Mouse (Mus musculus): ENCODE results near the gene Rarg. TPM values are rescaled to one million over a fixed set of nuclear protein-coding genes. Genes with fewer than 3 reads are reported as not detected.
"Not testable (repeated sequence)": the region's sequence is repeated elsewhere in the genome, so short reads cannot be mapped to it uniquely, and the experiment has no call there.

Gene Rarg
- total and polyA plus RNA-seq, 3 experiments, result 0.39 to 5.8 TPM; not detected in 1

GRCm38 (mm10) chr15:102230408-102231321 lies 26.7 kb downstream of the Rarg start:
- Histone ChIP-seq H3K4me1 (ENCODE audit: control insufficient read depth in 1 of 2, insufficient read depth in 2 of 2, low read length in 2 of 2) (peaks cover 22 to 48% of the 10 kb centered on the region in 2 experiments), H3K27me3 (ENCODE audit: control insufficient read depth in 1 of 2, insufficient read depth in 2 of 2, low read length in 2 of 2) (no peaks in the 10 kb centered on the region), H3K36me3 (ENCODE audit: control insufficient read depth in 1 of 2, insufficient read depth in 2 of 2, low read length in 2 of 2) (peaks cover 0 to 25% of the 10 kb centered on the region in 2 experiments; a peak in 2 of 4 replicates), H3K9me3 (replicated peaks; ENCODE audit: insufficient read depth, low read length) (no peaks in the 10 kb centered on the region), H3K9ac (ENCODE audit: control insufficient read depth, low read depth, low read length, poor library complexity, severe bottlenecking) (no peak overlapping the region), H3K79me2 (ENCODE audit: control insufficient read depth, insufficient read depth, low read length, poor library complexity) (no peaks in the 10 kb centered on the region), H3K27ac (ENCODE audit: control insufficient read depth, low read depth, low read length) (no peak overlapping the region), H3K4me3 (ENCODE audit: control insufficient read depth in 1 of 2, insufficient read depth in 1 of 2, low read depth in 2 of 2, low read length in 2 of 2) (no peak overlapping the region)
- TF ChIP-seq MAZ (IDR thresholded peaks at IDR 0.05; ENCODE audit: low read depth, low read length) (no peak), USF1 (IDR thresholded peaks at IDR 0.05; ENCODE audit: low read depth, low read length) (peak; percentile 20; the same call in 1 of the 2 replicates)
- DNase-seq (ENCODE audit: low read depth, low spot score), result no peak

- not testable (repeated sequence) for H3K27me3 ChIP-seq (ENCODE audit: control insufficient read depth in 1 of 2, insufficient read depth in 2 of 2, low read length in 2 of 2); H3K9me3 ChIP-seq (replicated peaks; ENCODE audit: insufficient read depth, low read length); H3K4me3 ChIP-seq (ENCODE audit: control insufficient read depth in 1 of 2, insufficient read depth in 1 of 2, low read depth in 2 of 2, low read length in 2 of 2); H3K79me2 ChIP-seq (ENCODE audit: control insufficient read depth, insufficient read depth, low read length, poor library complexity); H3K9ac ChIP-seq (ENCODE audit: control insufficient read depth, low read depth, low read length, poor library complexity, severe bottlenecking); DNase-seq (ENCODE audit: low read depth, low spot score)
- peaks cover 8 to 27% of the 10 kb centered on the region in 2 experiments for H3K4me1 ChIP-seq (ENCODE audit: control insufficient read depth in 1 of 2, insufficient read depth in 2 of 2, low read length in 2 of 2)
- H3K27ac ChIP-seq (ENCODE audit: control insufficient read depth, low read depth, low read length), result peak overlapping the region; percentile 30; the same call in 1 of the 2 replicates
- H3K36me3 ChIP-seq (ENCODE audit: control insufficient read depth in 1 of 2, insufficient read depth in 2 of 2, low read length in 2 of 2), result peaks cover 0 to 14% of the 10 kb centered on the region in 2 experiments; a peak in 2 of 4 replicates
- TF ChIP-seq ZNF384 (IDR thresholded peaks at IDR 0.05; ENCODE audit: low read depth, low read length) (peak; percentile 75; the same call in 1 of the 2 replicates), TBP (IDR thresholded peaks at IDR 0.05; ENCODE audit: low read depth, low read length) (peak; percentile 82), MYC (IDR thresholded peaks at IDR 0.05; ENCODE audit: low read depth, low read length) (0 out of 2 replicates have a peak, but pooled peaks have one; percentile 42)
Measured at GRCm38 (mm10) chr15:102225619-102226018, 31.7 kb downstream of the Rarg start.

GRCm38 (mm10) chr15:102224992-102225617 lies 32.2 kb downstream of the Rarg start:
- no peaks in the 10 kb centered on the region for H3K9me3 ChIP-seq (replicated peaks; ENCODE audit: insufficient read depth, low read length)
- peak; percentile 95 for DNase-seq (ENCODE audit: low read depth, low spot score)
- H3K27me3 ChIP-seq (ENCODE audit: control insufficient read depth in 1 of 2, insufficient read depth in 2 of 2, low read length in 2 of 2), result no peaks in the 10 kb centered on the region
- H3K9ac ChIP-seq (ENCODE audit: control insufficient read depth, low read depth, low read length, poor library complexity, severe bottlenecking), result no peak overlapping the region
- H3K4me1 ChIP-seq (ENCODE audit: control insufficient read depth in 1 of 2, insufficient read depth in 2 of 2, low read length in 2 of 2), result peaks cover 8 to 25% of the 10 kb centered on the region in 2 experiments
- H3K27ac ChIP-seq (ENCODE audit: control insufficient read depth, low read depth, low read length), result peak overlapping the region; percentile 4
- H3K79me2 ChIP-seq (ENCODE audit: control insufficient read depth, insufficient read depth, low read length, poor library complexity), result no peaks in the 10 kb centered on the region
- H3K36me3 ChIP-seq (ENCODE audit: control insufficient read depth in 1 of 2, insufficient read depth in 2 of 2, low read length in 2 of 2), result peaks cover 0 to 14% of the 10 kb centered on the region in 2 experiments; a peak in 2 of 4 replicates
- peak overlapping the region in 1 of 2 experiments; percentile 0; a peak in 1 of 4 replicates for H3K4me3 ChIP-seq (ENCODE audit: control insufficient read depth in 1 of 2, insufficient read depth in 1 of 2, low read depth in 2 of 2, low read length in 2 of 2)
- TF ChIP-seq MEF2A (IDR thresholded peaks at IDR 0.05; ENCODE audit: extremely low read depth, insufficient replicate concordance, low read depth, low read length, poor library complexity, severe bottlenecking) (no peak), ELF1 (IDR thresholded peaks at IDR 0.05; ENCODE audit: low read depth, low read length) (peak; percentile 55; the same call in 1 of the 2 replicates), EP300 (IDR thresholded peaks at IDR 0.05; ENCODE audit: low read depth in 1 of 2, low read length in 2 of 2) (peak; percentile 81 to 84; a peak in 3 of 4 replicates), MXI1 (IDR thresholded peaks at IDR 0.05; ENCODE audit: low read depth, low read length) (peak; percentile 82), CTCF (IDR thresholded peaks at IDR 0.05 in 2 of 3, conservative IDR thresholded peaks at IDR 0.05 in 1 of 3; ENCODE audit: control insufficient read depth in 1 of 3, insufficient read depth in 1 of 3, low read depth in 2 of 3, low read length in 3 of 3, poor library complexity in 1 of 3, severe bottlenecking in 1 of 3) (no peak), NRF1 (IDR thresholded peaks at IDR 0.05; ENCODE audit: insufficient read depth, low read depth, low read length, poor library complexity, severe bottlenecking) (peak; percentile 52; the same call in 1 of the 2 replicates), E2F4 (IDR thresholded peaks at IDR 0.05; ENCODE audit: borderline replicate concordance, low read depth, low read length) (no peak), BHLHE40 (IDR thresholded peaks at IDR 0.05; ENCODE audit: borderline replicate concordance, low read depth, low read length) (peak; percentile 94), ZC3H11A (IDR thresholded peaks at IDR 0.05; ENCODE audit: low read depth, low read length) (0 out of 2 replicates have a peak, but pooled peaks have one; percentile 0), KAT2A (conservative IDR thresholded peaks at IDR 0.05; ENCODE audit: low read depth, low read length) (no peak), JUND (IDR thresholded peaks at IDR 0.05; ENCODE audit: low read depth, low read length) (no peak), USF2 (IDR thresholded peaks at IDR 0.05; ENCODE audit: borderline replicate concordance in 1 of 2, insufficient read depth in 1 of 2, low read depth in 1 of 2, low read length in 2 of 2) (no peak), SIN3A (IDR thresholded peaks at IDR 0.05; ENCODE audit: low read length) (peak; percentile 96), ZKSCAN1 (IDR thresholded peaks at IDR 0.05; ENCODE audit: low read depth, low read length) (no peak), TAL1 (IDR thresholded peaks at IDR 0.05; ENCODE audit: low read length) (peak; percentile 85), ZMIZ1 (IDR thresholded peaks at IDR 0.05; ENCODE audit: low read depth, low read length) (no peak)

All from MEL (cell line).